8 mouse cellular contexts compared by ENCODE assay signal in the genomic region with DNA sequence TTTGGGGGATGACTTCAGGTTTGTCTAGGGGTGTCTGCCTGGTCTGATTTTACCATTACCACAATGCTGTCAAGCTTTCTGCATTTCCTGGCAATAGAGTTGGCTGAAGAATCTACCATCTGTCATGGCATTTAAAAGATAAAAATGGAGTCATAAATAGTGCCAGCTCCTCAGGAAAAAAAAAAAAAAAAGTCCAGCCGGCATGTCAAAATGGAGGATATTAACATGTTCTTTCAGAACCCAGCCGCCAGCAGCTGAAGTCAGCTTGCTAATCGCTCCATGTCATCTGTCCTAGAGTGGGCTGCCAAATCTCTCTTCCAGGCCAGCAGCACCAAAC.
A peak's percentile ranks its signal among the peaks of the same experiment; 100 is the strongest.
DNase-seq lines count a peak whose midpoint lies in the region; ATAC-seq and TF ChIP-seq lines count a peak whose summit lies in the region.

No protein-coding gene starts in this region.

- 65% methylated on average over 3 of the region's 3 CpGs for WGBS in embryonic facial prominence, embryonic 14.5 days
- 86% methylated on average over 3 of the region's 3 CpGs for WGBS in embryonic facial prominence, embryonic 10.5 days
- 24% methylated on average over 3 of the region's 3 CpGs for WGBS in midbrain, postnatal 0 days

- no peak for ATAC-seq in embryonic facial prominence, embryonic 14.5 days (ENCODE audit: low read depth)
- ATAC-seq in midbrain, postnatal 0 days (ENCODE audit: low FRiP score), result peak; percentile 42; the same call in 1 of the 2 replicates

- no peaks in the 10 kb centered on the region for H3K4me1 ChIP-seq in embryonic facial prominence, embryonic 14.5 days (ENCODE audit: control insufficient read depth, insufficient read depth, low read length)
- no peaks in the 10 kb centered on the region for H3K4me1 ChIP-seq in embryonic facial prominence, embryonic 10.5 days
- H3K4me1 ChIP-seq in midbrain, postnatal 0 days (ENCODE audit: insufficient read depth, low read length), result peaks cover 6% of the 10 kb centered on the region; the same call in 1 of the 2 replicates

- no peak overlapping the region for H3K27ac ChIP-seq in embryonic facial prominence, embryonic 14.5 days (replicated peaks; ENCODE audit: low read depth, low read length)
- no peak overlapping the region for H3K27ac ChIP-seq in embryonic facial prominence, embryonic 10.5 days (replicated peaks)
- 0 out of 2 replicates have a peak overlapping the region, but pooled peaks have one; percentile 44 for H3K27ac ChIP-seq in midbrain, postnatal 0 days (ENCODE audit: low read depth, low read length)

- peak; percentile 45 for DNase-seq in embryonic facial prominence, embryonic 14.5 days (ENCODE audit: low spot score)
- no peak for DNase-seq in embryonic facial prominence, embryonic 10.5 days (ENCODE audit: low spot score)
- peak; percentile 93 for DNase-seq in cerebellum, adult 9-10 months
- peak; percentile 79 for DNase-seq in layer of hippocampus, adult 11-12 months (ENCODE audit: low spot score)
- DNase-seq in midbrain, postnatal 0 days (ENCODE audit: low spot score), result peak; percentile 88
- DNase-seq in testis, postnatal 10 days (ENCODE audit: low spot score), result no peak
- no peak for DNase-seq in adipocyte (ENCODE audit: low spot score)
- DNase-seq in embryo, embryonic 11 days, result no peak

- no peak overlapping the region for H3K4me3 ChIP-seq in embryonic facial prominence, embryonic 14.5 days (ENCODE audit: low read depth, low read length)
- H3K4me3 ChIP-seq in embryonic facial prominence, embryonic 10.5 days, result no peak overlapping the region
- no peak overlapping the region for H3K4me3 ChIP-seq in midbrain, postnatal 0 days (ENCODE audit: low read depth, low read length)

- no peak overlapping the region for H3K9ac ChIP-seq in embryonic facial prominence, embryonic 14.5 days (ENCODE audit: low read depth, low read length)
- no peak overlapping the region for H3K9ac ChIP-seq in midbrain, postnatal 0 days (replicated peaks; ENCODE audit: low read length, poor library complexity, severe bottlenecking)

- no peaks in the 10 kb centered on the region for H3K27me3 ChIP-seq in embryonic facial prominence, embryonic 14.5 days (replicated peaks; ENCODE audit: control insufficient read depth, insufficient read depth, low read length)
- H3K27me3 ChIP-seq in embryonic facial prominence, embryonic 10.5 days (replicated peaks; ENCODE audit: low read depth, poor library complexity, severe bottlenecking), result no peaks in the 10 kb centered on the region
- H3K27me3 ChIP-seq in midbrain, postnatal 0 days (ENCODE audit: insufficient read depth, low read length), result no peaks in the 10 kb centered on the region

- TF ChIP-seq CTCF in midbrain, postnatal 0 days (IDR thresholded peaks at IDR 0.05), result no peak

- H3K4me2 ChIP-seq in embryonic facial prominence, embryonic 14.5 days (ENCODE audit: low read depth, low read length), result no peak overlapping the region
- no peak overlapping the region for H3K4me2 ChIP-seq in midbrain, postnatal 0 days (ENCODE audit: low read depth, low read length, poor library complexity, severe bottlenecking)

- H3K9me3 ChIP-seq in embryonic facial prominence, embryonic 14.5 days (ENCODE audit: control insufficient read depth, low read length), result no peaks in the 10 kb centered on the region
- H3K9me3 ChIP-seq in embryonic facial prominence, embryonic 10.5 days, result no peaks in the 10 kb centered on the region
- H3K9me3 ChIP-seq in midbrain, postnatal 0 days (ENCODE audit: low read length), result no peaks in the 10 kb centered on the region

- peaks cover 27% of the 10 kb centered on the region for H3K36me3 ChIP-seq in embryonic facial prominence, embryonic 14.5 days (ENCODE audit: control insufficient read depth, insufficient read depth, low read length)
- H3K36me3 ChIP-seq in embryonic facial prominence, embryonic 10.5 days (replicated peaks), result peaks cover 74% of the 10 kb centered on the region
- H3K36me3 ChIP-seq in midbrain, postnatal 0 days (ENCODE audit: insufficient read depth, low read length), result no peaks in the 10 kb centered on the region

Comparison
In these comparisons a context has a peak if more than half of its experiments do, and no peak if none do; other contexts are left out.
1. DNase-seq: peak in embryonic facial prominence, embryonic 14.5 days (single experiment), cerebellum, adult 9-10 months (single experiment), layer of hippocampus, adult 11-12 months (single experiment) and midbrain, postnatal 0 days (single experiment); none in embryonic facial prominence, embryonic 10.5 days (single experiment), testis, postnatal 10 days (single experiment), adipocyte (single experiment) and embryo, embryonic 11 days (single experiment).